15 mouse cellular contexts compared by ENCODE assay signal in genomic region chr2:144410603-144411002, GRCm38 (mm10). TPM values are rescaled to one million over a fixed set of nuclear protein-coding genes. Genes with fewer than 3 reads are reported as not detected.
DNase-seq lines count a peak whose midpoint lies in the region; ATAC-seq lines count a peak whose summit lies in the region.
"Had no signal": no experiment of that assay in that cellular context is flagged by ENCODE, and none has a peak within 500 bp of the region (broad histone marks: within the 10 kb centered on the region; RNA-seq: fewer than 3 reads in every experiment).

No protein-coding gene starts in this region.

- no peak overlapping the region for H3K4me3 ChIP-seq in hindbrain, embryonic 16.5 days (ENCODE audit: low read length)
- H3K4me3 ChIP-seq in hindbrain, embryonic 12.5 days, result no peak overlapping the region
- H3K4me3 ChIP-seq: hindbrain, embryonic 13.5 days had no signal

- H3K9ac ChIP-seq in hindbrain, embryonic 16.5 days (ENCODE audit: low read depth, low read length), result no peak overlapping the region
- H3K9ac ChIP-seq in hindbrain, embryonic 12.5 days, result no peak overlapping the region
- H3K9ac ChIP-seq: hindbrain, embryonic 13.5 days had no signal

- DNase-seq in adrenal gland, postnatal 10 days, result peak; percentile 20
- no peak for DNase-seq in adrenal gland, adult 8-10 months
- DNase-seq in layer of hippocampus, adult 11-12 months (ENCODE audit: low spot score), result peak; percentile 58
- peak; percentile 36 to 43 for DNase-seq in right cerebral cortex, adult 2 months (ENCODE audit: low spot score in 2 of 2)
- no peak for DNase-seq in spleen, adult 12 weeks (ENCODE audit: low spot score)
- DNase-seq: retina, postnatal 1 day; thymus, adult 18-20 months had no signal

- ATAC-seq in hindbrain, embryonic 16.5 days, result peak; percentile 52; the same call in 1 of the 2 replicates
- ATAC-seq in hindbrain, embryonic 12.5 days (ENCODE audit: low FRiP score), result no peak
- no peak for ATAC-seq in activated CD4-positive, CD25-positive, alpha-beta regulatory T cell, adult 4 months

- H3K4me1 ChIP-seq in hindbrain, embryonic 16.5 days (ENCODE audit: control insufficient read depth, insufficient read depth, low read depth, low read length), result no peaks in the 10 kb centered on the region
- H3K4me1 ChIP-seq in hindbrain, embryonic 12.5 days, result no peaks in the 10 kb centered on the region
- H3K4me1 ChIP-seq: hindbrain, embryonic 13.5 days had no signal

- H3K27me3 ChIP-seq in hindbrain, embryonic 16.5 days (replicated peaks; ENCODE audit: control insufficient read depth, insufficient read depth, low read length), result no peaks in the 10 kb centered on the region
- no peaks in the 10 kb centered on the region for H3K27me3 ChIP-seq in hindbrain, embryonic 12.5 days
- H3K27me3 ChIP-seq: hindbrain, embryonic 13.5 days had no signal

- H3K4me2 ChIP-seq in hindbrain, embryonic 16.5 days (ENCODE audit: low read length), result no peak overlapping the region
- H3K4me2 ChIP-seq in hindbrain, embryonic 12.5 days (replicated peaks), result no peak overlapping the region
- H3K4me2 ChIP-seq: hindbrain, embryonic 13.5 days had no signal

- H3K27ac ChIP-seq in hindbrain, embryonic 16.5 days (ENCODE audit: low read depth, low read length), result no peak overlapping the region
- H3K27ac ChIP-seq in hindbrain, embryonic 12.5 days, result no peak overlapping the region
- H3K27ac ChIP-seq: hindbrain, embryonic 13.5 days; kidney, postnatal 0 days had no signal

- 81% methylated on average over 3 of the region's 3 CpGs for WGBS in hindbrain, embryonic 16.5 days
- 89% methylated on average over 3 of the region's 3 CpGs for WGBS in hindbrain, embryonic 12.5 days

- no peaks in the 10 kb centered on the region for H3K9me3 ChIP-seq in hindbrain, embryonic 16.5 days (ENCODE audit: control insufficient read depth, low read length)
- no peaks in the 10 kb centered on the region for H3K9me3 ChIP-seq in hindbrain, embryonic 12.5 days (replicated peaks)
- H3K9me3 ChIP-seq: G1E; hindbrain, embryonic 13.5 days had no signal

- peaks cover 25% of the 10 kb centered on the region for H3K36me3 ChIP-seq in hindbrain, embryonic 16.5 days (ENCODE audit: control insufficient read depth, insufficient read depth, low read length)
- peaks cover 40% of the 10 kb centered on the region for H3K36me3 ChIP-seq in hindbrain, embryonic 12.5 days

RNA-seq across cellular contexts. Expression of gene Pet117, which starts 41.8 kb away (rescaled TPM):
- 1 to 10 TPM; 5.9 to 8.6 TPM for total RNA-seq in adrenal gland, postnatal 10 days (2021)
- 10 to 100 TPM in 2 of 4 experiments, 1 to 10 TPM in 2; 7.0 to 12.5 (median 9.8) TPM for total RNA-seq in adrenal gland, adult 8-10 months (2022)
- 1.3 and 2.2 TPM in 2 replicates for polyA plus RNA-seq in hindbrain, embryonic 16.5 days (2015; fragmentation: Nextera tagmentation; extraction: Ambion mirVana)
- polyA plus RNA-seq in hindbrain, embryonic 12.5 days (2016; fragmentation: Nextera tagmentation; extraction: Ambion mirVana), result 1.1 and 2.3 TPM in 2 replicates
- 1 to 10 TPM in 1 of 2 experiments, not detected in 1; 2.4 TPM for polyA plus RNA-seq in activated CD4-positive, CD25-positive, alpha-beta regulatory T cell, adult 4 months (2017; shearing (Covaris generic))
- total RNA-seq: common myeloid progenitor, adult 5-6 weeks; G1E had no signal
- polyA plus RNA-seq: limb, embryonic 14.5 days had no signal

RNA-seq across cellular contexts. Expression of gene Kat14, which starts 41.8 kb away (rescaled TPM):
- 10 to 100 TPM; 23.8 to 28.8 TPM for total RNA-seq in adrenal gland, postnatal 10 days (2021)
- total RNA-seq in adrenal gland, adult 8-10 months (2022), result 10 to 100 TPM; 26.2 to 34.0 (median 31.5) TPM
- 23.2 and 29.5 TPM in 2 replicates for polyA plus RNA-seq in hindbrain, embryonic 16.5 days (2015; fragmentation: Nextera tagmentation; extraction: Ambion mirVana)
- polyA plus RNA-seq in hindbrain, embryonic 12.5 days (2016; fragmentation: Nextera tagmentation; extraction: Ambion mirVana), result 37.7 and 40.7 TPM in 2 replicates
- 10 to 100 TPM; 12.7 to 16.8 TPM for polyA plus RNA-seq in activated CD4-positive, CD25-positive, alpha-beta regulatory T cell, adult 4 months (2017; shearing (Covaris generic))

Comparison
In these comparisons a context has a peak if more than half of its experiments do, and no peak if none do; other contexts are left out.
1. DNase-seq: peak in adrenal gland, postnatal 10 days (single experiment), layer of hippocampus, adult 11-12 months (single experiment) and right cerebral cortex, adult 2 months (2 of 2); none in adrenal gland, adult 8-10 months (single experiment) and spleen, adult 12 weeks (single experiment).